Mouse (Mus musculus) hindbrain, embryonic 12.5 days (tissue): Measurements from ENCODE around the gene Trex1. TPM values are rescaled to one million over a fixed set of nuclear protein-coding genes. Genes with fewer than 3 reads are reported as not detected.
A peak's percentile ranks its signal among the peaks of the same experiment; 100 is the strongest.

Source experiments
- ATAC-seq: fragments of 200-750 bp; cut with Nextera tagmentation; 2 replicates; pipeline ENCODE4 v1.8.0; 2017; ENCODE audit warnings: moderate TSS enrichment; ENCODE audit not compliant: low FRiP score
- H3K27ac ChIP-seq: fragments of 300-500 bp; sonication (generic); 2 replicates; pipeline ENCODE4 v1.5.1; 2016; ENCODE audit warnings: mild to moderate bottlenecking
- H3K27me3 ChIP-seq: fragments of 300-500 bp; sonication (generic); 2 replicates; pipeline ENCODE4 v1.6.1; 2016; ENCODE audit warnings: mild to moderate bottlenecking
- H3K36me3 ChIP-seq: fragments of 300-500 bp; sonication (generic); 2 replicates; pipeline ENCODE4 v1.6.1; 2016; ENCODE audit warnings: mild to moderate bottlenecking
- H3K4me1 ChIP-seq: fragments of 300-500 bp; sonication (generic); 2 replicates; pipeline ENCODE4 v1.6.1; 2016
- H3K4me2 ChIP-seq: fragments of 300-500 bp; sonication (generic); replicated peaks from 2 replicates; pipeline ENCODE4 v1.6.1; 2016; ENCODE audit warnings: mild to moderate bottlenecking
- H3K4me3 ChIP-seq: fragments of 300-500 bp; sonication (generic); 2 replicates; pipeline ENCODE4 v1.5.1; 2016; ENCODE audit warnings: mild to moderate bottlenecking
- H3K9ac ChIP-seq: fragments of 300-500 bp; sonication (generic); 2 replicates; pipeline ENCODE4 v1.6.1; 2016; ENCODE audit warnings: mild to moderate bottlenecking, moderate library complexity
- H3K9me3 ChIP-seq: fragments of 300-500 bp; sonication (generic); replicated peaks from 2 replicates; pipeline ENCODE4 v1.6.1; 2016; ENCODE audit warnings: mild to moderate bottlenecking
- WGBS: fragments of 180-500 bp; shearing (Covaris S2); methylation state at CpG from one replicate; pipeline ENCODE4 v1.1.7; 2016; 5-methylcytosine and 5-hydroxymethylcytosine counted together
- polyA plus RNA-seq: library from polyadenylated mRNA; unstranded; fragments of >200 nt; fragmentation: Nextera tagmentation; extraction: Ambion mirVana; gene quantifications from 2 replicates; pipeline ENCODE4 v1.2.1, GENCODE M21; 2016

The Trex1 gene
- polyA plus RNA-seq = 8.0 and 9.9 TPM in 2 replicates

- H3K4me3 ChIP-seq = peak within 1 kb of the TSS; percentile 12
- peaks cover 66% of the 10 kb centered on the region for H3K36me3 ChIP-seq
- WGBS = 28% methylated on average over 15 of the region's 15 CpGs
- no peaks in the 10 kb centered on the region for H3K27me3 ChIP-seq
- ATAC-seq = peak; percentile 67
- no peaks in the 10 kb centered on the region for H3K9me3 ChIP-seq
- H3K9ac ChIP-seq = peak within 1 kb of the TSS; percentile 47
- H3K27ac ChIP-seq = peak within 1 kb of the TSS; percentile 66
- peak within 1 kb of the TSS; percentile 49 for H3K4me2 ChIP-seq
- peaks cover 20% of the 10 kb centered on the region for H3K4me1 ChIP-seq
Observed at GRCm38 (mm10) chr9:109059136-109059903, at the start of gene Trex1. Gene Trex1 (minus strand): TSS chr9:109059734.

- no peak overlapping the region for H3K4me2 ChIP-seq
- no peak for ATAC-seq
- 78% methylated on average over 5 of the region's 6 CpGs for WGBS
Observed at GRCm38 (mm10) chr9:109107341-109107740, 47.8 kb upstream of the Trex1 start.

GRCm38 (mm10) chr9:109105648-109106047, 46.1 kb upstream of the Trex1 start:
- no peak overlapping the region for H3K4me3 ChIP-seq
- no peak overlapping the region for H3K4me2 ChIP-seq
- no peak overlapping the region for H3K27ac ChIP-seq
- no peak for ATAC-seq
- H3K4me1 ChIP-seq = no peaks in the 10 kb centered on the region
- no peaks in the 10 kb centered on the region for H3K27me3 ChIP-seq
- peaks cover 96% of the 10 kb centered on the region for H3K36me3 ChIP-seq
- no peak overlapping the region for H3K9ac ChIP-seq
- 97% methylated on average over 12 of the region's 12 CpGs for WGBS
- no peaks in the 10 kb centered on the region for H3K9me3 ChIP-seq

More at GRCm38 (mm10) chr9:109107341-109107740, 47.8 kb upstream of the Trex1 start:
- Histone ChIP-seq H3K9ac (no peak overlapping the region), H3K9me3 (no peaks in the 10 kb centered on the region), H3K36me3 (peaks cover 97% of the 10 kb centered on the region), H3K4me1 (no peaks in the 10 kb centered on the region), H3K27me3 (no peaks in the 10 kb centered on the region), H3K27ac (no peak overlapping the region), H3K4me3 (no peak overlapping the region)

- H3K27ac ChIP-seq = no peak overlapping the region
Observed at GRCm38 (mm10) chr9:109105011-109105410, 45.5 kb upstream of the Trex1 start.

DNA sequence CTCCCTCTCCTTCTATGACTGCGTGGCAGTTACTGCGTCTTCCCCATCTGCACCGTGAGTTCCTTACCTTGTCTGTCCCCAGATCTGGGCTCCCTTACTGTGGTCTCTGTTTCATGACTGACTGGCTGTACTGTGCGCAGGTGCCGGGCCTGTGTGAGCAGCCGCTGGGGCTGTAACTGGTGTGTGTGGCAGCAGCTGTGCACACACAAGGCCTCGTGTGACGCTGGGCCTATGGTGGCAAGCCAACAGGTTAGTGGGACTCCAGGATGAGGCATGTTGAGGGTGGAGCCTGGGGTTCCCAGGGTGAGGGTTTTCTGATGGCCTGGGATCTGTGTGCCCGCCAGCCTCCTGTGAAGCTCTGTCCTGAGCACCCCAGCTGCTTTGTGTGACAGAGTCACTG, 44.5 kb upstream of the Trex1 start:
- H3K9ac ChIP-seq = no peak overlapping the region

More at GRCm38 (mm10) chr9:109105011-109105410, 45.5 kb upstream of the Trex1 start:
- no peak for ATAC-seq
- Histone ChIP-seq H3K9ac (no peak overlapping the region), H3K36me3 (peaks cover 96% of the 10 kb centered on the region), H3K27me3 (no peaks in the 10 kb centered on the region), H3K4me1 (peaks cover 4% of the 10 kb centered on the region; the same call in 1 of the 2 replicates), H3K9me3 (no peaks in the 10 kb centered on the region), H3K4me3 (no peak overlapping the region), H3K4me2 (no peak overlapping the region)
- WGBS = 84% methylated on average over 12 of the region's 12 CpGs

DNA sequence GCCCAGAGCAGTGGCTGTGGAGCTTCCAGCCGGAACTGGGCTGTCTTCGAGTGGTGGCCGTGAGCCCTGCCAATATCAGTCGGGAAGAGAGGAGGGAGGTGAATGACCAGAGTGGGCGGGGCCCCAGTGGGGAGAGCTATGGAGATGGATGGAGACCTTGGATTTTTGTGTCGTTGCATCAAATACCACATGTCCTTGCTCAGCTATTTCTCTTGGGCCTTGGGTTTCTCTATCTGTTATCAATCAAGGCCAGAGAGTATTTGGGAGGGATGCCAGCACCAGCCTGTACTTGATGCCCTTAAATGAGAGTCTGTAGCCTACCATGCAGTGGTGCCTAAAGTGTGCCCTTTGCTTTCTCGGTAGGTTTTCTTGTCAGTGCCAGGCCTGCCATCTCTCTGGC, 43.7 kb upstream of the Trex1 start:
- no peaks in the 10 kb centered on the region for H3K9me3 ChIP-seq
- H3K9ac ChIP-seq = no peak overlapping the region
- H3K27ac ChIP-seq = no peak overlapping the region
- no peak overlapping the region for H3K4me2 ChIP-seq
- no peak overlapping the region for H3K4me3 ChIP-seq
- ATAC-seq = no peak
- H3K27me3 ChIP-seq = no peaks in the 10 kb centered on the region
- H3K36me3 ChIP-seq = peaks cover 90% of the 10 kb centered on the region
- peaks cover 19% of the 10 kb centered on the region for H3K4me1 ChIP-seq
- WGBS = 86% methylated on average over 7 of the region's 7 CpGs

More for the DNA sequence above, 44.5 kb upstream of the Trex1 start:
- H3K36me3 ChIP-seq = peaks cover 96% of the 10 kb centered on the region
- peaks cover 11% of the 10 kb centered on the region for H3K4me1 ChIP-seq
- ATAC-seq = no peak
- H3K9me3 ChIP-seq = no peaks in the 10 kb centered on the region
- no peaks in the 10 kb centered on the region for H3K27me3 ChIP-seq
- no peak overlapping the region for H3K4me2 ChIP-seq
- 86% methylated on average over 9 of the region's 9 CpGs for WGBS
- no peak overlapping the region for H3K27ac ChIP-seq
- no peak overlapping the region for H3K4me3 ChIP-seq

- Histone ChIP-seq H3K36me3 (peaks cover 83% of the 10 kb centered on the region), H3K9me3 (no peaks in the 10 kb centered on the region), H3K4me1 (peaks cover 27% of the 10 kb centered on the region), H3K9ac (no peak overlapping the region), H3K27ac (no peak overlapping the region), H3K27me3 (no peaks in the 10 kb centered on the region), H3K4me2 (no peak overlapping the region), H3K4me3 (no peak overlapping the region)
- WGBS = 95% methylated on average over 3 of the region's 3 CpGs
- ATAC-seq = no peak
Observed at GRCm38 (mm10) chr9:109102541-109102940, 43.0 kb upstream of the Trex1 start.

GRCm38 (mm10) chr9:109101933-109102445, 42.5 kb upstream of the Trex1 start:
- no peaks in the 10 kb centered on the region for H3K9me3 ChIP-seq
- ATAC-seq = no peak
- no peak overlapping the region for H3K27ac ChIP-seq
- no peak overlapping the region for H3K4me3 ChIP-seq
- no peak overlapping the region for H3K9ac ChIP-seq
- WGBS = 94% methylated on average over 5 of the region's 5 CpGs
- H3K4me1 ChIP-seq = peaks cover 32% of the 10 kb centered on the region
- H3K4me2 ChIP-seq = no peak overlapping the region
- H3K36me3 ChIP-seq = peaks cover 77% of the 10 kb centered on the region
- no peaks in the 10 kb centered on the region for H3K27me3 ChIP-seq

- Histone ChIP-seq H3K27me3 (no peaks in the 10 kb centered on the region), H3K36me3 (peaks cover 62% of the 10 kb centered on the region), H3K4me2 (no peak overlapping the region), H3K9me3 (no peaks in the 10 kb centered on the region), H3K4me3 (no peak overlapping the region), H3K9ac (no peak overlapping the region), H3K4me1 (peaks cover 39% of the 10 kb centered on the region), H3K27ac (no peak overlapping the region)
- 90% methylated on average over 20 of the region's 20 CpGs for WGBS
- no peak for ATAC-seq
Observed at GRCm38 (mm10) chr9:109100307-109100928, 40.9 kb upstream of the Trex1 start.

DNA sequence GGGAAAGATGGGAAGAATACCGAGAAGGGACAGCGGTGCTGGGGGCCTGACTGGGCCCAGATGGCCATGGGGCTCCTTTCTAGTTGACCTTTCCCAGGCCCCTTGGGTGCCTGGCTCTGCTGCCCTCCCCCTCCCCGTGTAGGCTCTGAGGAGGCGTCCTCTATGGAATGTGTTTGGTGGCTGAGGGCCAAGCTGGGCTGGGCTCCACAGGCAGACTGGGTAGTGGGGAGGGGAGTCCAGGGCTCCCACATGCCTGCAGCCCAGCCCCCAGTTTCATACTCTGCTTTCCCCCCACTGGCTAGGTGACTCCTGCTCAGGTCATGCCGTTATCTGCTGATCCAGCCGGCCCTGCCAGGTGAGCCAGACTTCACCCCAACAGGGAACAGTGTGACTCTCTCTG, 39.4 kb upstream of the Trex1 start:
- H3K4me3 ChIP-seq = peak overlapping the region; percentile 46
- ATAC-seq = no peak
- H3K4me1 ChIP-seq = peaks cover 49% of the 10 kb centered on the region
- H3K36me3 ChIP-seq = peaks cover 47% of the 10 kb centered on the region
- 53% methylated on average over 6 of the region's 6 CpGs for WGBS
- no peaks in the 10 kb centered on the region for H3K27me3 ChIP-seq
- no peaks in the 10 kb centered on the region for H3K9me3 ChIP-seq
- H3K4me2 ChIP-seq = peak overlapping the region; percentile 94
- peak overlapping the region; percentile 83 for H3K9ac ChIP-seq
- H3K27ac ChIP-seq = peak overlapping the region; percentile 98; the same call in 1 of the 2 replicates

- Histone ChIP-seq H3K4me1 (peaks cover 55% of the 10 kb centered on the region), H3K27ac (peak overlapping the region; percentile 98; the same call in 1 of the 2 replicates)
Observed at GRCm38 (mm10) chr9:109098366-109098765, 38.8 kb upstream of the Trex1 start.

GRCm38 (mm10) chr9:109097831-109098230, 38.3 kb upstream of the Trex1 start:
- ATAC-seq = no peak
- Histone ChIP-seq H3K36me3 (peaks cover 38% of the 10 kb centered on the region), H3K4me3 (peak overlapping the region; percentile 46), H3K9ac (peak overlapping the region; percentile 83), H3K27ac (peak overlapping the region; percentile 98), H3K27me3 (no peaks in the 10 kb centered on the region), H3K9me3 (no peaks in the 10 kb centered on the region), H3K4me2 (peak overlapping the region; percentile 94), H3K4me1 (peaks cover 58% of the 10 kb centered on the region)
- 55% methylated on average over 5 of the region's 5 CpGs for WGBS

More at GRCm38 (mm10) chr9:109098366-109098765, 38.8 kb upstream of the Trex1 start:
- 86% methylated on average over 8 of the region's 8 CpGs for WGBS
- H3K9me3 ChIP-seq = no peaks in the 10 kb centered on the region
- no peaks in the 10 kb centered on the region for H3K27me3 ChIP-seq
- peak overlapping the region; percentile 94 for H3K4me2 ChIP-seq
- peak overlapping the region; percentile 83 for H3K9ac ChIP-seq
- peaks cover 43% of the 10 kb centered on the region for H3K36me3 ChIP-seq
- H3K4me3 ChIP-seq = peak overlapping the region; percentile 46
- no peak for ATAC-seq
